Mouse (Mus musculus) central nervous system, embryonic 11.5 days (tissue): Measurements from ENCODE around the gene Gabrb3. TPM values are rescaled to one million over a fixed set of nuclear protein-coding genes. Genes with fewer than 3 reads are reported as not detected.

Source experiments
- polyA plus RNA-seq: library from polyadenylated mRNA; depleted of rRNA; stranded (reverse); fragments of >200 nt; gene quantifications from 2 replicates; pipeline ENCODE4 v1.2.3, GENCODE M21; 2012; rRNA removed

Gabrb3 gene
- polyA plus RNA-seq = 5.0 and 7.2 TPM in 2 replicates

GRCm38 (mm10) chr7:57419392-57419791 is at the start of gene Gabrb3:
TSS of gene Gabrb3 (plus strand) at chr7:57419692.

GRCm38 (mm10) chr7:57386517-57387340 is 32.8 kb upstream of the Gabrb3 start, which contains the start of gene Gabrg3:
TSS of gene Gabrg3 (minus strand) at chr7:57387188.

DNA sequence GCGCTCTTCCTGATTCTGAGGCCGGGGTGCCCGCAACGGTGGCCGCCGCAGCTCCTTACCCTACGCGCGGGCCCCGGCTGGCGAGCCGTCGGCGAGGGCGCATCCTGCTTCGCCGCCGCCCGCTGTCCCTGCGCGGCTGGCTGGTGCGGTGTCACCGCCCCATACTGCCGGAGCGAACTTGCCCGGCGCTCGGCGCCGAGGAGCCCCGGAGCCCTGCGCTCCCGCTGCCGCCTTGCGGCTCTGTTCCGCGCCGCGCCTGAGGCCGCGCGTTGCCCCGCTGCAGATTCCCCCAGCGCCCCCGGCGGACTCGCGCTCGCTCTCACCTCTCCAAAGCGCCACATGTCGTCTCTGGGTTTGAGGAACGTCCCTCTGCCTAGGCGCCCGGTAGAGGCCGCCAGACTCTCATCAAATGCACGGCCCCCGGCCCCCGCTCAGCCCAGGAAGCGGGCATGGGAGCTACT is 90.2 kb downstream of the Gabrb3 start, which contains the start of gene Gabra5:
Gene Gabra5 (minus strand): TSS at position 379 of the 461 bp plus-strand sequence.

Other genes with a start within 250 kb of the Gabrb3 start
- gene Gabrg3, start 32.5 kb upstream of the Gabrb3 start, polyA plus RNA-seq = 0.14 and 0.22 TPM in 2 replicates
- gene Gabra5, start 90.4 kb downstream of the Gabrb3 start, polyA plus RNA-seq = 0.37 and 0.70 TPM in 2 replicates